Mouse (Mus musculus) B cell, adult (primary cell): ENCODE measurements around the gene Dusp13. TPM values are rescaled to one million over a fixed set of nuclear protein-coding genes. Genes with fewer than 3 reads are reported as not detected.

Experiments
- total RNA-seq: library from RNA; stranded (reverse); gene quantifications from 4 replicates; pipeline ENCODE4 v1.2.4, GENCODE M21; 2023; ENCODE audit not compliant: inconsistent age

The Dusp13 gene
- not detected in 4 replicates for total RNA-seq

DNA sequence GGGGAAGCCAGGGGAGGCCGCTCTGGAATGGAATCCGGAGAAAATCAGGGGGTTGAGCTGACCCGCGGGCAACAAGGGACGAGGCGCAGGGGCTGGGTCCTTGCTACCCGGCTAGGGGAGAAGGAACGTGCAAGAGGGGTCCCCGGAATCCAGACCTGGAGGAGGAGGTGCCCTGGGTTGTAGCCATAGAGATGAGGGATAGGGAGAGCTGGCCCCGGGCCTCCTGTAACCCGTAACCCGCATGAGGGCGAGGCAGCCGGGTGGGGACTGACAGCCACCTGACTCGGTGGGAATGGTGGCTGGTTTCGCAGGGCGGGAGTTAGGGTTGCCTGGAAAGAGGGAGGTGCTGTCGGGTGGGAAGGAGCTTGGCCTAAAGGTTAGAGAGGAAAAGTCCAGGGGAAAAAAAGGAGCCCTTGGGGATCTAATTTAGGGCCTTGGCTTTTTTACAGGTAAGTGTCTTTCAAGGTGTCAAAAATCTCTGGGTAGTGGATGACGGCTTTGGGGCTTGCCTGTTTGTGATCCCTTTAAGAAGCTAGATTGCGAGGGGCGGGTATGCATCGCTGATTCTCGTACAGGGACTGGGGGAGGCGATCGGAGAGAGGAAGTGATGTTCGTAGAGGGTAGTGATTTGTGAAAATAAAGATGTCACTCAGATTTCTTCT is at the start of gene Dusp13:
Gene Dusp13, minus strand, starts transcription at position 301 of the 662 bp plus-strand sequence.

DNA sequence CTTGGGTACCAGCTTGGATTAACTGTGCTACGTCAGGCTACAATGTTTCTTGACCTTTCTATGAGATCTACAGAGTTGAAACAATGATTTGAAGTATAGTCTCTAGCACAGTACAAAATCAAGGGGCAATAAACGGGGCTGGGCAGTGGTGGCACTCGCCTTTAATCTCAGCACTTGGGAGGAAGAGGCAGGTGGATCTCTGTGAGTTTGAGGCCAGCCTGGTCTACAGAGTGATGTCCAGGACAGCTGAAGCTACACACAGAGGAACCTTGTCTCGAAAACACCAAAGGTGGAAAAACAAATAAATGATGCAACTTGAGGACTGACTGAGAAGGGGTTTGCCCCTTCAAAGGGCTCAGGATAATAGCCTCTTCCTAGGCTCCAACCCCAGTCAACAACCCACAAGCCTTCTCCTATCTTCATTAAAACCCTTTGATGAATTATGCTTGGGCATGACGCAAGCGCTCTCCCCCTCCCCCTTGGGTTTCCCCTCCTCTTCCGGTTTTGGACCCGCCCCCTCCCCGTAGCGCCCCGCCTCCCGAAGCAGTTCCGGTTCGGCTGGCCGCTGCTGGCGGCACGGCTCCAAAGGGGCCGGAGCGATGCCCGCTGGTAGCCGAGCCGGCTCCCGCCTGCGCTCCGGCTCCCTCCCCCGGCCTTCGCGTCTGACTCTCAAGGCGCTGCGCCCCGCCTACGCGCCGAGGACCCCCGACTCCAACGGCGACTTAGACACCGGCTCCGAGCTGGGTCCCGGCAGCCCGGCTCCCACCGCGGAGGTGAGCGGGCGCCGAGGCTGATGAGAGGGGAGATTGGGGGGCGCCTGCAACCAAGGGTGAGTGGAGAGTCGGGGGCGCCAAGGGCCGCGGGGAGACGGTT is 737 bp downstream of the Dusp13 start, which contains the start of gene Samd8:
Gene Samd8, plus strand, starts transcription at position 524 of the 873 bp plus-strand sequence.

DNA sequence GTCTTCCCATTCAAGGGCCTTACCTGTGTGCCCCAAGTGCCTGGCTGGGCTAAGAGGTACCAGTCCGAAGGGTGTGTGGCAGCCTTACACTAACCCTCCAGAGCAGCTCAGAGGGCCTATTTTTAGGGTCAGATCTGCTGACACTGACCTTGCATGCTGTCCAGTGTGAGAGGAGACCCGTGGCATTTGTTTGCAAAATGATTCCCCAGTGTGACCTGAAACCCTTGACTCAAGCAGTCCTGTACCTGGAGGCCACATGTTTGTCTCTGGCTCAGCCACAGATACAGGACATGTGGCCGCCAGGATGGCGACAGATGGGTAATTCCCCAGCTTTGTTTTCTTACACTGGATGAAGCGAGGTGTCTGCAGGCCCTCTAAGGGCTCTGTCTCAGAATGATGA is 36.5 kb downstream of the Dusp13 start, which contains the start of gene Dupd1:
Gene Dupd1, minus strand, starts transcription at position 91 of the 400 bp plus-strand sequence.

Other genes starting within 250 kb of the Dusp13 start
- gene Dupd1, start 36.6 kb downstream of the Dusp13 start, total RNA-seq: not detected in 4 replicates
- gene Samd8, start 650 bp downstream of the Dusp13 start, total RNA-seq: 23.7 to 33.2 TPM (median 26.5 TPM) in 4 replicates
- 121 to 138 TPM (median 132 TPM) in 4 replicates for gene Vdac2, start 74.1 kb upstream of the Dusp13 start, total RNA-seq
- 8.4 to 12.6 TPM (median 10.6 TPM) in 4 replicates for gene Comtd1, start 97.8 kb upstream of the Dusp13 start, total RNA-seq
- gene Zfp503, start 238.4 kb upstream of the Dusp13 start, total RNA-seq: 0.57 to 0.86 TPM (median 0.62 TPM) in 4 replicates